Mouse (Mus musculus) midbrain, embryonic 10.5 days (tissue): Measurements from ENCODE around the gene Gm28047. TPM values are rescaled to one million over a fixed set of nuclear protein-coding genes. Genes with fewer than 3 reads are reported as not detected.
"Not testable (repeated sequence)": the region's sequence is repeated elsewhere in the genome, so short reads cannot be mapped to it uniquely, and the experiment has no call there.

Experiments
- DNase-seq: peaks from one replicate; pipeline ENCODE4 v3.0.0-alpha.2; 2017; ENCODE audit warnings: low spot score
- H3K27ac ChIP-seq: fragments of 300-500 bp; sonication (generic); replicated peaks from 2 replicates; pipeline ENCODE4 v1.5.1; 2016; ENCODE audit warnings: mild to moderate bottlenecking
- H3K27me3 ChIP-seq: fragments of 300-500 bp; sonication (generic); 2 replicates; pipeline ENCODE4 v1.6.1; 2016; ENCODE audit warnings: low read depth, mild to moderate bottlenecking; ENCODE audit not compliant: poor library complexity, severe bottlenecking
- H3K36me3 ChIP-seq: fragments of 300-500 bp; sonication (generic); 2 replicates; pipeline ENCODE4 v1.6.1; 2016; ENCODE audit warnings: mild to moderate bottlenecking, moderate library complexity
- H3K4me1 ChIP-seq: fragments of 300-500 bp; sonication (generic); 2 replicates; pipeline ENCODE4 v1.6.1; 2016
- H3K4me3 ChIP-seq: fragments of 300-500 bp; sonication (generic); 2 replicates; pipeline ENCODE4 v1.5.1; 2016; ENCODE audit warnings: mild to moderate bottlenecking, moderate library complexity
- H3K9me3 ChIP-seq: fragments of 300-500 bp; sonication (generic); replicated peaks from 2 replicates; pipeline ENCODE4 v1.6.1; 2016; ENCODE audit warnings: mild to moderate bottlenecking
- WGBS: fragments of 180-500 bp; shearing (Covaris S2); methylation state at CpG from one replicate; pipeline ENCODE4 v1.1.7; 2016; 5-methylcytosine and 5-hydroxymethylcytosine counted together
- polyA plus RNA-seq: library from polyadenylated mRNA; unstranded; fragments of >200 nt; fragmentation: Nextera tagmentation; extraction: Ambion mirVana; gene quantifications from 2 replicates; pipeline ENCODE4 v1.2.1, GENCODE M21; 2016

The Gm28047 gene
- polyA plus RNA-seq, 1 experiment from 2014 or later, result not detected

DNA sequence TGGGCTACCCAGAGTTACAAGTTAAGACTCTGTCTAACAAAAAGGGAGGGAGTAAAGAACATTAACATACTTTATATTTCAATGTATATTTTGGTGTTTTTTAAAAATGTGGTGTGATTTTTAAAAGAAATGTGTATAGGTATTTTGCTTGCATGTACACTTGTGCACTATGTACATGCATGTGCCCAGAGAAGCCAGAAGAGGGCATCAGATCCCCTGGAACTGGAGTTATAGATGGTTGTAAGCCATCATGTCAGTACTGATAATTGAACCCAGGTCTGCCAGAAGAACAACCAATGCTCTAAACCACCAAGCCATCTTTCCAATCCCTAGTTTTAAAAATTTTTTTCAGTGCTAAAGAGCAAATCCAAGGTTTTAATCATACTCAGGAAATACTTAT, 11.9 kb downstream of the Gm28047 start:
- DNase-seq, result no peak

DNA sequence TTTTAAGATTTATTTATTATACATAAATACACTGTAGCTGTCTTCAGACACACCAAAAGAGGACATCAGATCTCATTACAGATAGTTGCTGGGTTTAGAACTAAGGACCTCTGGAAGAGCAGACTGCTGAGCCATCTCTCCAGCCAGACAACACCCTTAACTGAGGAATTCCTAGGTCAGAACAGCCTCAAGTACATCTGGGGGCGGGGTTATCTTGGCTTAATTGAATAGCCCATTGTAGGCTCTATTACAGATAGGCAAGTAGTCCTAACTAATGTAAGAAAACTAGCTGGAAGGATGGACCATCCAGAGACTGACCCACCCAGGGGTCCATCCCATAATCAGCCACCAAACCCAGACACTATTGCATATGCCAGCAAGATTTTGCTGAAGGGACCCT, 16.3 kb downstream of the Gm28047 start:
- DNase-seq, result not testable (repeated sequence)
- 84% methylated on average over 1 of the region's 1 CpGs for WGBS

More for the DNA sequence above, 11.9 kb downstream of the Gm28047 start:
- Histone ChIP-seq H3K27ac (no peak overlapping the region), H3K4me1 (no peaks in the 10 kb centered on the region), H3K27me3 (no peaks in the 10 kb centered on the region), H3K9me3 (no peaks in the 10 kb centered on the region), H3K36me3 (no peaks in the 10 kb centered on the region; the same call in 1 of the 2 replicates), H3K4me3 (no peak overlapping the region)

DNA sequence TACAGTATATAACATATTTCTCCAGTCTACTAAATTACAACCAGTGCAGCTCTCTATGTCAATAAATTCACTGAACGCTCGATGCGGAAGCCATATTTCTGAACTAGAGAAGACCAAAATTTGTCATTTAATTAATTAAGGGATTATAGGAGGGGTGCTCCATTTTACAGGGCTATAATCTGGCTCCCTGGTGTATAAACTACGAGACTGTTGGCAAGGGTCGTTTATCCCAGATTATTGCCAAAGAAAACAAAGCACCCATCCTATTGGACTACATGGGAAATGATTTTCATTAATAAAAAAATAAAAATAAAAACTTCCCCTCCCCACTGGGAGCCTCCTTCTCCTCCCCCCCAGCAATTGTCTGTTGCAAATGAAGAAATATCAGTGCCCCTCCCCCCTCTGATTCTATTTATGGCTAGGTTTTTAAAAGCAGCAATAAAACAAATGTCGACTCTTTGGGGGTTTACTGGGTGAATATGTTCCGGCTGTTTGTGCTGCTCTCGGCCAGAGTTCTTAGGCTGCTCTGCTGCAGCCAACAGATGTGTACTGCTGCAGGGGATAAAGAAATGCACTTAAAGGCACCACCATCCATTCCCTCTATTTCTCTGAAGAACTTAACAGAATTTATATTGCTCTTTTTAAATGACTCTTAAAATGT, 30.7 kb downstream of the Gm28047 start:
- no peaks in the 10 kb centered on the region for H3K4me1 ChIP-seq
- no peak overlapping the region for H3K27ac ChIP-seq
- H3K36me3 ChIP-seq, result peaks cover 6% of the 10 kb centered on the region; the same call in 1 of the 2 replicates
- H3K9me3 ChIP-seq, result no peaks in the 10 kb centered on the region
- no peak overlapping the region for H3K4me3 ChIP-seq
- 85% methylated on average over 8 of the region's 8 CpGs for WGBS
- DNase-seq, result no peak
- no peaks in the 10 kb centered on the region for H3K27me3 ChIP-seq

More for the DNA sequence above, 16.3 kb downstream of the Gm28047 start:
- not testable (repeated sequence) for H3K27me3 ChIP-seq, H3K4me3 ChIP-seq, H3K9me3 ChIP-seq, H3K4me1 ChIP-seq, H3K27ac ChIP-seq, H3K36me3 ChIP-seq

DNA sequence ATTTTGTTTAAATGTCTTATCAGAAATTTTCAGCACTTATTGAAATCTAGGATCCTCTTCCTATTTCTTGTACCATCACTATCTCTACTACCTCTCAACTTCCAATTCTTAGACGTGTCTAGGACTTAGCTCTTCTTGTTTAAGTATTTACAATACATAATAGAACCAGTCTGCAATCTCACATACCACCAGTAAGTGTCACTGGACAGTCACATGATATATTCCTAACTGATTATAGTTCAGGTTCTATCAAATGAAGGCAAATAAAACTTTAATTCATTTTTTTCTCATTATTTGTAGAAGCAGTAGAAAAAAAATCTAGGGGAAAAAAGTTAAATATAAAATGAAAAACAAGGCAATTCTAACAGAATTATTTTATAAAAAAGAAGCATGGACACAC, 32.2 kb downstream of the Gm28047 start:
- Histone ChIP-seq H3K36me3 (peaks cover 6% of the 10 kb centered on the region; the same call in 1 of the 2 replicates), H3K9me3 (no peaks in the 10 kb centered on the region), H3K4me3 (no peak overlapping the region), H3K4me1 (no peaks in the 10 kb centered on the region), H3K27ac (no peak overlapping the region), H3K27me3 (no peaks in the 10 kb centered on the region)
- no peak for DNase-seq
- WGBS, result 71% methylated on average over 1 of the region's 1 CpGs

DNA sequence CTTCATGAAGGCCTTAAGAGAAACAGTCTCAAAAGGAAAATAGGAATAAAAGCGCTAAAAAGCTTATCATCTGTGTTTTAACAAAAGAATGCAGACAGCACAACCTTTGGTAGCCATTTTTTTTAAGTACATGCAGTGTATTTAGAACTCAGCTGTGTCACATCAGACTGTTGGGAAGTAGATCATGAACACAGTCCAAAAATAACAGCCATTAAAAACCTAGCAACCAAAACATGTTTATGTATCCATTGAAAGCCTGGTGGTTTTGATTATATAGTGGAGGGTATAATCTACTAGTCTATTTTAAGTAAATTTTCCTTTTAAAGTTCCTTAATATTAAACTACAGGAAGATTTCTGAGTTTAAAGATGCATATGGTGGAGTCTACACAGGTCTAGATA, 34.3 kb downstream of the Gm28047 start:
- DNase-seq, result no peak
- WGBS, result 98% methylated on average over 1 of the region's 1 CpGs
- H3K27ac ChIP-seq, result no peak overlapping the region
- no peaks in the 10 kb centered on the region for H3K9me3 ChIP-seq
- peaks cover 1% of the 10 kb centered on the region; the same call in 1 of the 2 replicates for H3K4me1 ChIP-seq
- H3K36me3 ChIP-seq, result peaks cover 6% of the 10 kb centered on the region; the same call in 1 of the 2 replicates
- no peaks in the 10 kb centered on the region for H3K27me3 ChIP-seq
- no peak overlapping the region for H3K4me3 ChIP-seq

DNA sequence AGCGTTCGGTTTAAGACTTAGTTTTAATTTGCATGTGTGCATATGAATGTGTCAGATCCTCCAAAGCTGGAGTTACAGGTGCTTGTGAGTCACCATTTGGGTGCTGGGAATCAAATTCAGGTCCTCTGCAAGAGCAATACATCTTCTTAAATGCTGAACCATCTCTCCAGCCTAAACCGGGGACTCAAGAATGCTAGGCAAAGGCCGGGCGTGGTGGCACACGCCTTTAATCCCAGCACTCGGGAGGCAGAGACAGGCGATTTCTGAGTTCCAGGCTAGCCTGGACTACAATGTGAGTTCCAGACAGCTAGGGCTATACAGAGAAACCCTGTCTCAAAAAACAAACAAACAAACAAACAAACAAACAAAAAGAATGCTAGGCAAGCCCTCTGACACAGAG, 35.0 kb downstream of the Gm28047 start:
- no peaks in the 10 kb centered on the region for H3K9me3 ChIP-seq

DNA sequence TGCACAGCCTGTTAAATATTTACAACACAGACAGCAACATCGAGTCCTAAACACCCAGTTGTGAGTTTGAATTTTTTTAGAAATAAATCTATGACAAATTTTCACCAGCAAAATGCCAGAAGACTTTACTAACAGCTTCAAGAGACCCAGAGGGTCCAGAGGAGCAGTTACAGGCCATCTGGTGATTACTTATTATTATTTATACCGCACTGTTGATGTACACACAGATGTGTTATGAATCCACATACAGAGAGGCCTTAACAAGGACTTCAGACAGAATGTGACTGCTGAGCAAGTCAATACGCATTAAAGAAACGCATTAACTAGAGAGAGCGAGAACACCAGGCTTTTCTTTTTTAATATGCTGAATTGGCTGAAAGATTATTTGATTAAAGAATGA, 39.4 kb downstream of the Gm28047 start:
- no peaks in the 10 kb centered on the region for H3K27me3 ChIP-seq
- H3K4me3 ChIP-seq, result no peak overlapping the region
- 92% methylated on average over 5 of the region's 5 CpGs for WGBS
- peaks cover 19% of the 10 kb centered on the region for H3K4me1 ChIP-seq
- no peaks in the 10 kb centered on the region for H3K9me3 ChIP-seq
- no peak for DNase-seq
- H3K36me3 ChIP-seq, result peaks cover 6% of the 10 kb centered on the region; the same call in 1 of the 2 replicates
- H3K27ac ChIP-seq, result no peak overlapping the region; the same call in 1 of the 2 replicates

More for the DNA sequence above, 35.0 kb downstream of the Gm28047 start:
- Histone ChIP-seq H3K36me3 (peaks cover 6% of the 10 kb centered on the region; the same call in 1 of the 2 replicates), H3K4me1 (peaks cover 6% of the 10 kb centered on the region; the same call in 1 of the 2 replicates), H3K27me3 (no peaks in the 10 kb centered on the region), H3K4me3 (no peak overlapping the region), H3K27ac (no peak overlapping the region)
- WGBS, result 94% methylated on average over 8 of the region's 8 CpGs
- DNase-seq, result no peak

DNA sequence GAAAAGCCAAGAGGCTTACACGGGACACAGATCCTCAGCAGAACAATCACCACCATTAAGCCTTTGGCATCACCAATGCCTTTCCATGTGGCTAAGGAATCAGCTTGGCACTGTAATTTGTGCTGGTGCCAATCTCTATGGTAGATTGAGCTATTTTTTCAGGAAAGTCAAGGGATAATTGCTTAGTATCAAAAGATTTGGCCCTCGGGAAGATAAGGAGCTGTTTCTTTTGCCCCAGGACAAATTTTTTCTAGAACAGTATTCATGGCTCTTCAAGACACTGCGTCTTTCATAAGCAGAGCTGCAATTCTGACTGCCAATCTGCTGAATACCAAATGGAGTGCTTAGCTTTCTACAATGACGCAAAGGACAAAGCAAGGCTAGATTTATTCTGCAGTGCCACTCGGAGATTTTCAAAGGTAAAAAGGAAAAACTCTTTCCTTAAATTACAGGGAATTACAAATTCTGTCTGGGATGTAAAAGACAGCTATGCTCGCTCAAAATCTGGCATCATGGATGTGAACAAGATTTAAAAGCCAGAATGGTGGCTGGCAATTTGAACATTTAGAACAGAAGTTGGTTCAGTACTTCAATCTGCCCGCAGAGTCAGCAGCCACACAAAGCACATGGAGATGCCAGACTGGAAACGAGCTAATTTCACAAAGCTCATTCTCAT, 41.0 kb downstream of the Gm28047 start:
- Histone ChIP-seq H3K27ac (peak overlapping the region; percentile 55; the same call in 1 of the 2 replicates), H3K9me3 (no peaks in the 10 kb centered on the region), H3K27me3 (no peaks in the 10 kb centered on the region), H3K4me1 (peaks cover 19% of the 10 kb centered on the region), H3K36me3 (0 out of 2 replicates have a peak, but pooled peaks cover 2% of the 10 kb centered on the region), H3K4me3 (no peak overlapping the region)
- 52% methylated on average over 8 of the region's 8 CpGs for WGBS
- no peak for DNase-seq

DNA sequence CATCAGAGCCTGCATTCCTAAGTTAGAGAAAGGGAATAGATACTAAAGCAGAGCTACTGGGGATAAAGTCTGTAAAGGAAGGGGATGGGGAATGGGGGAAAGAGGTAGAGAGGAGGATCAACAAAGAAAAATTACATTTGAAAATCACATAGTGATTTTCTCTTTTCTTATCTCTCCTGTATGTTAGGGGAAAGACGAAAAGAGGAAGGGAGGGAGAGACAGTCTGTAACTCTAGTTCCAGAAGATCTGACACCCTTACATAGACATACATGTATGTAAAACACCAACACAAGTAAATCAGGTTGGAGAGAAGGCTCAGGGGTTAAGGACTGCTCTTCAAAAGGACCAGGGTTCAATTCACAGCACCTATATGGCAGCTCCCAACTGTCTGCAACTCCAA, 43.7 kb downstream of the Gm28047 start:
- Histone ChIP-seq H3K27ac (no peak overlapping the region), H3K4me3 (no peak overlapping the region), H3K4me1 (peaks cover 24% of the 10 kb centered on the region), H3K36me3 (0 out of 2 replicates have a peak, but pooled peaks cover 2% of the 10 kb centered on the region), H3K9me3 (no peaks in the 10 kb centered on the region), H3K27me3 (no peaks in the 10 kb centered on the region)
- no peak for DNase-seq
- WGBS, result 71% methylated on average over 1 of the region's 1 CpGs

DNA sequence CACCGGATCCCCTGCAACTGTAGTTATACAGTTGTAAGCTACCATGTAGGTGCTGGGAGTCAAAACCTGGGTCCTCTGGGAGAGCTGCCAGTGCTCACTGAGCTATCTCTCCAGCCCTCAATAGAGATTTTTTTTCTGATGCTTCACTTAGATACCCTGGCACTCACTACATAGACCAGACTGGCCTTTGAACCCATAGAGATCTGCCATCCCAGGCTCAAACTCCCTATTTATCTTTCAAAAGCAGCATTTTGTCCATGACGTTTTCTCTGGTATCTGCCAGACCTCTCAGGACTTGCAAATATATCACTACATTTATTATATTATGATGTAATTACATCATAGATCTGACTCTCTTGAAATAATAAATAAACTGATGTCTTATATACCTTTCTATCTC, 46.5 kb downstream of the Gm28047 start:
- 90% methylated on average over 2 of the region's 2 CpGs for WGBS
- H3K27me3 ChIP-seq, result no peaks in the 10 kb centered on the region
- H3K4me1 ChIP-seq, result peaks cover 5% of the 10 kb centered on the region
- no peak overlapping the region for H3K4me3 ChIP-seq
- DNase-seq, result no peak
- no peak overlapping the region for H3K27ac ChIP-seq
- 0 out of 2 replicates have a peak, but pooled peaks cover 2% of the 10 kb centered on the region for H3K36me3 ChIP-seq
- H3K9me3 ChIP-seq, result no peaks in the 10 kb centered on the region

DNA sequence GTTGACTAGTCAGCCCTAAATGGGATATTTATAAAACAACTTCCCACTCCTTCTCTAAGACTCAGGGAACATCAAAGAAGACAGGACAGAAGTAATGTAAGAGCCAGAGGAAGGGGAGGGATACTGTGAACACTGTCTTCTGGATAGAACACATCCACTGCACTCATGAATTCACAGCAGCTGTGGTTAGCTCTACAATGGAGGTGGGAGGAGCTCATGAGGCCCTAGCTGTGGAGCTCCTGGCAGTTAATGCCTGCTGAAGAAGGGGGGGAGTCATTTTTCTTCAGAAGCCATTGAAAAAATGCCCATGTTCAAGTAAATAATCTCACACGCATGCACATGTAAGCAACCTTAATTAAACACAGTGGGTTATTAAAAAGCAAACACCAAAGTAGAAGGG, 47.9 kb downstream of the Gm28047 start:
- no peak for DNase-seq
- WGBS, result 98% methylated on average over 1 of the region's 1 CpGs
- Histone ChIP-seq H3K27ac (no peak overlapping the region), H3K4me1 (peaks cover 5% of the 10 kb centered on the region), H3K36me3 (0 out of 2 replicates have a peak, but pooled peaks cover 2% of the 10 kb centered on the region), H3K4me3 (no peak overlapping the region), H3K9me3 (no peaks in the 10 kb centered on the region), H3K27me3 (no peaks in the 10 kb centered on the region)

DNA sequence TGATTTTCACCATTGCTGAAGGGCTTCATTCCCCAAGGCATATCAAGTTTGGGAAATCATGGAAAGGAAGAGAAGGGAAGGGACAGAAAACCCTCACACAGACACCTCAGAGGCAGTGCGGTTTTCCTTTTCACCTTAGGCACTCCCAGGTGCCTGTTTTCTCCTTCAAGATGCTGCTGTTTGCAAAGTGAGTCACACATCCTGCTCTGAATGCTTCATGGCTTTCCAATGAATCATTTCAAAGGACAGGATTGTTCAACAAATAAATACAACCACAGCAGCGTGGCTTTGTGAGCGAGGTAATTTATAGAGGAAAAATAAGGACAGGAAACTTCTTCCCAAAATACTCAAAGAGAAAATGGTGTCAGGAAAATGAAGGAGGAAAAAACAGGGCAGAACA, 52.8 kb downstream of the Gm28047 start:
- 86% methylated on average over 3 of the region's 3 CpGs for WGBS

DNA sequence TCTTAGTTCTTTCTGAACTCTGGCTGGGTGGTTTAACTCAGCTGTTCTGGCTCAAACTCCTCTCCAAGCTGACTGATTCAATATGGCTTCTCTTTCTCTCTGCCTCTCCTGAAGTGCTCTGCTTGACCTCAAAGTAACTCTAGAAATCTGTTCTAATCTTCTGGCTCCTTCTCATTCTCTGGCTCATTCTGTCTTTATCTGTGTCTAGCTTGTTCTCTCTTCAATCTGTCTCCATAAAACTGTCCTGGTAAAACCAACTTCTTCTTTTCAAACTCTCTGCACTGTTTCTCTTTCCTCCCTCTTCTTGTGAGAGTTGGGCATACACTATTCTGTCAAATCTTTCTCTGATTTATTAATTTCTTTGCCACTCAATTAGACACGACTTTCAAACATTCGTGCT, 57.0 kb downstream of the Gm28047 start:
- Histone ChIP-seq H3K4me3 (no peak overlapping the region), H3K27me3 (no peaks in the 10 kb centered on the region), H3K36me3 (peaks cover 5% of the 10 kb centered on the region; the same call in 1 of the 2 replicates), H3K4me1 (no peaks in the 10 kb centered on the region), H3K27ac (no peak overlapping the region), H3K9me3 (no peaks in the 10 kb centered on the region)
- WGBS, result 93% methylated on average over 2 of the region's 2 CpGs
- no peak for DNase-seq

More for the DNA sequence above, 52.8 kb downstream of the Gm28047 start:
- H3K36me3 ChIP-seq, result no peaks in the 10 kb centered on the region
- H3K9me3 ChIP-seq, result no peaks in the 10 kb centered on the region
- no peak overlapping the region for H3K4me3 ChIP-seq
- no peak overlapping the region for H3K27ac ChIP-seq
- H3K27me3 ChIP-seq, result no peaks in the 10 kb centered on the region
- peaks cover 4% of the 10 kb centered on the region for H3K4me1 ChIP-seq
- no peak for DNase-seq
